Mouse (Mus musculus): Measurements from ENCODE around the gene Cobl.

Cobl gene

DNA sequence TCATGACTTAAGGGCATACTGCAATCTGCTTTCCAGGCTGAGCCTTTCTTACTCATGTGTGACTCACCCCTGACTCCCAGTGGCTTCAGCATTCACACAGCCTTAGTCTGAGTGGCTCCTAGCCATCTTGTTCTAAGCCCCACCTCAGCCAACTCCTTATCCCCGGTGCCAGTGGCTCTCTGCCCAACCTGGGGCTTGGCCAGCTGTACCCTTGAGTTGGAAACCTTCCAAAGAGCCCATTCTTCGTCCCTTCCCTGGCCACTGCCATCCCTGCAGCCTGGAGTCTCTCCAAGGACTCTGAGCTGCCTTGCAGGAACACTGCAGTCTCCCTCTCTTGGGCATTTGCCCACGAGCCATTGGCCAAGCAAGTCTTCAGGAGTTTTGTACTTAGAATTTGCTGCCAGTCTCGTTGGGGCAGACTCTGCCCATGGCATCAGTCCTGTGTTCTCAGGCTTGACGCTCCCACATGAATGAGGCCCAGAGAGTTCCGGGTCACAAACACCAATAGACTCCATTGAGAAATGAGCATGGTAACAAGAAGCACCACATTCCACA, 233.2 kb downstream of the Cobl start:
- in situ Hi-C loops (cut with MboI, MseI) = no loop called here

GRCm38 (mm10) chr11:12229411-12229810, 235.3 kb downstream of the Cobl start:
- in situ Hi-C loops (cut with MboI, MseI) = loop anchor here in 1 of 2 experiments (5.0 kb wide), 1 partner anchor 818 kb away; no protein-coding TSS in a partner anchor

GRCm38 (mm10) chr11:12227343-12227742, 237.4 kb downstream of the Cobl start:
- in situ Hi-C loops (cut with MboI, MseI) = loop anchor here in 1 of 2 experiments (5.0 kb wide), 1 partner anchor 820 kb away; no protein-coding TSS in a partner anchor

DNA sequence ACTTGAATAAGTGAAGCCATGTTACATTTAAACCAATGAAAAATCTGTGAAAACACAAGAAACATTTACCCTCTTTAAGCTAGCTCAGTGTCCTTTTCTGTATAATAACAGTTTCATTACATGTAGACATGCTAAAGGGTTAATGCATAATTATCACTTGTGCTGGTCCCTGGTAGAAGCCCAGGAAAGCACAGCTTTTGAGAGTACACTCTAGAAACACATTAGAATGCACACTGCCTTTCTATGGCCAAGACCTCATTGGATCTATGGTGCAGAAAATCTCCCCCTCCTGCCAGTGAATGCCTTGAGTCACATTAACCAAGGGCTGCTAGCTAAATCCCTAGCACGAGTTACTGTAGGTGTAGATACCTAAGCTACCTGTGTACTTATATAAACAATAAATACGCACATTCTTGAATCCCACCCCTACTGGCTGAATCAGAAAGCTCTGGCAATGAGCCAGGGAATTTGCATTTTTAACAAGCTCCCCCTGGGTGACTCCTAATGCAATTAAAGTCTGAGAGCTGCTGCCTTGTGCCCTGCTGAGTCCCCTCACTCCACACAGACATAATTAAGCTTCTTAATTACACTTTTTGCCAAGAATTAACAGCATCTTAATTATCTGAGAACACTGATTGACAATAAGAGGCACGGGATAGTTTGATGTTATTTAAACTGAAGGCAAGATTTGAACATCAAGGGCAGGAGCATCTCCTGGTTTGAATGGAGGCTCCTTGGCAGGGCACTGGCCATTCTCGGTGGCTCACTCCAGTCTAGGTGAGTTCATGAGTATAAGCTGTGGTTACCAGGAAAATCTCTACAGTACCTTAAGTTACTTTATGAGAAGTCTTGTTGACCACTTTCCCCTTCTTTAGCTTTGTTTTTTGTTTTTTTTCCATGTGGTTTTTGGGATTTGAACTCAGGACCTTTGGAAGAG, 244.9 kb downstream of the Cobl start:
- in situ Hi-C loops (cut with MboI, MseI) = no loop called here

- in situ Hi-C loops (cut with MboI, MseI) = no loop called here
Observed at GRCm38 (mm10) chr11:12216897-12217296, 247.9 kb downstream of the Cobl start.

DNA sequence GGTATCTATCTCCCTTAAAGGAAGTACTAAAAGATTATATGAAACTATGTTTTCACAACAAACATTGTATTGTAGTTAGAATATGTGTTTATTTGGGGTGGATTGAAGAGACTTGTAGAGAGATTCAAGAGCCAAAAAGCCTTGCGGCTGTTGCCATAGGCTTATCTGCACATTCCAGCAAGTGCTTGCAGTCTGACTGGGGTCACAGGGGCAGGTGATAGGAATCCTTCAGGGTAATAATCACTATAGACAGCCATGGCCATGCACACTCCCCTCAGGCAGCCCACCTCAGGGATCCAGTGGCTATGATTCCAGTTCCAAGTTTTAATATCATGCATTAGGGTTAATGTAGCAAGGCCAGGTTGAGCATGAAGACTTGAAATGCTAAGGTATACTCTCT, 249.2 kb downstream of the Cobl start:
- in situ Hi-C loops (cut with MboI, MseI) = no loop called here

GRCm38 (mm10) chr11:12208574-12208973, 256.2 kb downstream of the Cobl start:
- in situ Hi-C loops (cut with MboI, MseI) = no loop called here

GRCm38 (mm10) chr11:12205201-12206161, 259.3 kb downstream of the Cobl start:
- in situ Hi-C loops (cut with MboI, MseI) = no loop called here

- in situ Hi-C loops (cut with MboI, MseI) = no loop called here
Observed at GRCm38 (mm10) chr11:12199441-12199840, 265.3 kb downstream of the Cobl start.

DNA sequence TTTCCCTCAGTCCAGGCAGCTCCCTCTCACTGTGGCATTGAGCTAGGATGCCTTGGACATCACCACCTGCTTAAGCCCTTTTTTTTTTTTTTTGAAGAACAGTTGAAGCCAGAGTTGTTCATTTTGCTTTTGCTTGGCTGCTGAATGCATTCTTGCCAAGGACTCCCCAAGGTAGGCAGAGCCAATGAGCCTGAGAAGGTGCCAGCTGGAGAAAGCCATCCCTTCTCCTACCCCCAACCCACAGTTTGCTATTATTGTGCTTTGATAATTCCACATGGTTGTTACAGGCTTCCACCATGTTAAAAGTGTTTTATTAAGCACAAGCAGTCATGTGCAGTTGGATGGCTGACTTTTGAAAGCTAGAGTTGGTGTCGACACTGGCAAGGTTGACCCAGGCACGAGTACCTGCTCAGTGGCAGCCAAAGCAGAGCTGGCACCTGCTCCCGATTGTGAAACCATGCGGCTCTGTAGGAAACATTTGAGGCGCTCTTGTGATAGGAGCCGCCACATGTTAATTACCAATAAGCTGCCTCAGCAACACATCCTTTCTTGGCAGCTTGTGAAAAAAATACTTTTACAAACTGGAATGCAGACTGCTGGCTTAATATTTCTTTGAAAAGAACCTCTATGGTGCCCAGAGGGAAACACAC, 265.9 kb downstream of the Cobl start:
- in situ Hi-C loops (cut with MboI, MseI) = no loop called here

DNA sequence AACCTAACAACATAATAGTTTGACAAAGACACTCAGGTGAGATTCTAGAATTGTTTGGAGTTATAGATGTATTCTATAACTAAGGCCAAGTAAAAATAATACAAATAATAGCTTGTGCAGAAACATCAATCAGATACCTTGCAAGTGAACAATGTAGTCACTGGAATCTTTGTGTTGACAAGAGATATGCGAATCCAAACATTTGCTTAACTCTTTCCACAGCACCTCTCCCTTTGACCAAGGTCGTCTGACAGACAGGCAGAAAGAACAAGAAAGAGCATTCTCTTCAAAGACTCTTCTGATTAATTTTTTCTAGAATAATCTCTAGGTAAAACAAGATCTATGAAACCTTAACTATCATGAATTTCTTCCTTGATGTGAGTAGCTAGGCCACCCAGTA, 266.7 kb downstream of the Cobl start:
- in situ Hi-C loops (cut with MboI, MseI) = no loop called here

GRCm38 (mm10) chr11:12197542-12197941, 267.2 kb downstream of the Cobl start:
- in situ Hi-C loops (cut with MboI, MseI) = no loop called here

DNA sequence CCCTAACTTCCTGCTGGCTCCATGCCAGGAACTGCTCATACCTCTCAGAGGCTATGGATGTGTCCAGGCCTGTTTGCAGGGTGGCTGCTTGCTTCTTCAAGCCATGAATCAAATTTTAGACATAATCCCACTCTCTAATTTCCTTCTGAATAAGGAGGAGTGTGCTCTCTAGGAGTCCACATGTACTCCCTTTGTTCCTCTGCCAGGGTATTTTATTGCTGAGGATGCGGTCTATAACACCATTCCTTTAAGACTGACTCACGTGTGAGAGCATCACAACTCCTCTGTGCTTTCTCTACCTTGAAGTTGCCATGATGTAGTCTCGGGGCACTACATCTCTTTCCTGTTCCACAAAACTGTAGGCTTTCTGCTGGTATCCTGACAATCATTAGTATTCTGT, 269.4 kb downstream of the Cobl start:
- in situ Hi-C loops (cut with MboI, MseI) = no loop called here

- in situ Hi-C loops (cut with MboI, MseI) = no loop called here
Observed at GRCm38 (mm10) chr11:12193369-12193768, 271.4 kb downstream of the Cobl start.

DNA sequence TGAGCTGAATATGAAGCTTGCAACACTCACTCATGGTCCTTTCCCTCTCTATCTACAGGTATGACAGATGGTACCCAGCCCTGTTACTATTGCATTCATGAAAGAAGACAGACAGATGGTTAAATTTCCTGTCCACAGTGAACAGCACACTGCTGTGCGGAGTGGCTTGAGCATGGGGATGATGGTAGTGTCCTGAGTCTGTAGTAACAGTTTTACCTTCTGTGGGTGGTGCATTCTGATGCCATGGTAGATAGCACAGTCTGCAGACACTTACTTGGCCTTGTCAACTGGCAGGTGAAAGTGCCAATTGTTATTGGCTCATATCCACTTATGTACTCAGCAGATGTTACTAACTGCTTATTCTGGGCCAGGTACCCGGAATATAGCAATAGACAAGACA, 273.4 kb downstream of the Cobl start:
- in situ Hi-C loops (cut with MboI, MseI) = no loop called here

GRCm38 (mm10) chr11:12190417-12190816, 274.3 kb downstream of the Cobl start:
- in situ Hi-C loops (cut with MboI, MseI) = no loop called here

Data from T-helper 17 cell (primary cell).